Mouse (Mus musculus): ENCODE data around the gene Pde4d. TPM values are rescaled to one million over a fixed set of nuclear protein-coding genes. Genes with fewer than 3 reads are reported as not detected.

The Pde4d gene
- total RNA-seq, 2 experiments from 2014 or later: 284 to 289 TPM

DNA sequence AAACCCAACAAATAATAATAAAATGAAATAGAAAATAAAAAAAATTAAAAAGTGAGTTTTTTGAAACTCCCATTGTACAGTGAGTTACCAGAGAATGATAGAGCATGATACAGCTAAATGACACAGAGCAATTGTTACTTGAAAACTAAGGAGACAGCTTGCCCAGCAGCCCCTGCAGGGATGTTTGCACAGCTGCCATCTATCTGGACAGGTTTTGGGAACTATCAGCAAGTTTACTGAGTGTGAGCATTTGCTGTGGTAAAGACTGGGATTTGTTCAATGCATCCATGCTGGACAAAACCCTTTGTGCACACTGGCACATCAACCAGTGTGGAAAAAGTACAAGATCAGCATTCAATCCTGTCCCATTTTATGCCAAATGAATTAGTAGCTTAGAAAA, 843.3 kb downstream of the Pde4d start:
- no peak for DNase-seq (ENCODE audit: low spot score)

DNA sequence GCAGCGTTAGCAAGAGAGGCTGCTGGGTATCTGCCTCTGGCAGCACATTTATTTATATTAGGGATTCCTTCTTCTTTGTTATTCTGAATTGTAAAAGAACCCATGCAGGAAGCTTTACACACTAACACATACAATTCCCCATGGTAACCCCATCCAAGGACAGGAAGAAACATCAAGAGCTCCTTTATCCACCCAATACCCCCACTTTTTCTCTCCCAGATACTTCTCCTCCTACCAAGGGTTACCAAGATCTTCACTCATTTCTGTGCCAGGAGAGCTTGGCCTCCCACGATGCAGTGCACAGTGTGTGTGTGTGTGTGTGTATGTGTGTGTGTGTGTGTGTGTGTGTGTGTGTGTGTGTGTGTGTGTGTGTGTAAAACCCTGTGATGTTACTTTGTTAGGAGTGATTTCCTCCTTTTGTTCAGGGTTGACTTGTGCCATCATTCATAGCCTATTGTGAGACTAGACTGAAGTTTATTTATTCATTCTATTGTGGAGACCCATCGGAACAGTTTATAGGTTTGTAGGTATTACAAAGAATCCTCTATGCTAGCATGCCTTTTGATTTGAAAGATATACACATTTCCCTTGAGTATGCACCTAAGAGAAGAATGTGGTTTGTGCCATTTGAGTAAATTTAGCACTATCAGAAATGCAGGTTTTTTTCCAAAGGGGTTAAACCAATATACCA, 846.7 kb downstream of the Pde4d start:
- no peak for DNase-seq (ENCODE audit: low spot score)

DNA sequence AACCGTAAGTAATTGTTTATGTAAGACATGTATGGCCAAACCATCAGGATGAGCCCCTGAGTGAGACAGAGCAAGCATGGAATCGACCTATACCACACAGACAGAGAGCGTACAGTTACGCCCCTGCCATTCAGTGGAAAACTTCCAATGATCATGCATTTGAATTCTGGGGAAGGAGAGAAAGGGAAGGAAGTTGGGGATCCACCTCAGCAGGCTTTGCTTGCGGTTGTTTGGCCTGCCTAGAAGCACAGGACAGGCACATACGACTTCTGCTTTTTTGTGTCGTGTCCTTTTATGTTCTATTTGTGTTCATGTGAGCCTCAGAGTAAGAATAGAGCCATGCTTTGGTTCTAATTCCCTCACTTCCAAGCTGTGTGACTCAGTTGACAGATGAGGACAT, 849.1 kb downstream of the Pde4d start:
- no peak for DNase-seq (ENCODE audit: low spot score)

DNA sequence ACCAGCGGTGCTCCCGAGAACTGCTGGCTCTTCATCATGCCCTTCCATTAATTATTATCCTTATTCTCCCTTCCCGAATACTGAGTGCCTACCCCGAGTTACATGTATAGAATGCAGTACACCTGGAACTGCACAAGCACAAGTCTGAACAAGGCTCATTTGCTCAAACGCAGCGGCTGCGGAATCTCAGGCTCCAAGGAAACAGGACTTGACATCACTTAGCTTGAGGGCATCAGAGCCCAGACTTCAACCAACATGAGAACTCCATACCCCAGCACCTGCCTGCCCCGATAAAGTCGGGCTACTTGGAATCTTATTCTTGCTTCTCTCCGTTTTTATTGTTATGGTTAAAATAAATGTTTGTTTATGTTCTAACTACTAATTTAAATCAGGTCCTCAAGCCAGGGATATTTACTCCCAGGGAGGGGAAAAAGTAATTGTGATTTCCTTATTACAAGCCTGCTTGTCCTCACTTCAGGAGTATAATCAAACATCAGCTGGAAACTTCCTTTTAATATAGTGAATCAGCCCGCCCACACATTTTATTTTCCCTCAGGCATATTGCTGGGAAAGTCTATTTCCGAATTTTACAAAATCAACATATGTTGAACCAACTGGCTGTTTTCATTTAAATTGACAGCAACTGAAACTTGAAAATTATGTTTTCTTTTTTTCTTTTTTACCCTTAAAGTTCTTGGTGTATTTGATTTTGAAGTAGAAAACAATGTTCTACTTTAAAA, 849.9 kb downstream of the Pde4d start:
- DNase-seq (ENCODE audit: low spot score): no peak

DNA sequence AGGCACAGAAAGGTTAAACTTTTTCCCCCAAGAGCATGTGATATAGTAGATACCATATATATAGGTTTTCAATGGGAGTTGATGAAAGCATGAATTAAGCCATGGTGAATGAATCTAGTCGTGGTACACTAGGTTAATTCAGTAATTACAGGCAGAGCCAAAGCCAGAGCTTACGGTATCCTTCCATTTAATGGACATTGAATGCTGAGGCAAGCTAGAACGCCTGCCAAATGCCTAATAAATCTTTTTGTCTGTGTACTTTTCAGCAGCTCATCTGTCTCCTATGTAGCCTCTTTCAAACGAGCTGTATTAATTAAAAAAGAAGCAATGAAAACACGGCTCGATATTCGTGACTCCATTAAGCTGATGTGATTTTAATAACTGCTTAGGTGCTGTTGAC, 862.8 kb downstream of the Pde4d start:
- DNase-seq (ENCODE audit: low spot score): no peak

DNA sequence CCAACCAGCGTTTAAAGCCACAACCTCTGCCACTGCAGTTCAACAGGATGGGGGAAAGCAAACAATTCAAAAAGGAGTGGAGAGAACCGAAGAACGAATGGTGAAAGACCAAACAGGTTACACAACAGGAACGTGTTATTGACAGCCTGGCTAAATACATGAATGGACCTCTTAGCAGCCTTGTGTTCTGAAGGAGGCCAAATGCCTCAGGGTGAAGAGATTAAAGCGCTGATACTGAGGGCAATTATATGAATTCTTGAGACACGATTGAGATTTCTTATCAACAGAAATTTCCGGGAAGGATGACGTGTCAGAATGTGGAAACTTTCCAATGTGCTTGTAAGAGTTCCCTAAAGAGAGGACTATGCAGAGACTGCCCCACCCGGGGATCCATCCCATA, 865.9 kb downstream of the Pde4d start:
- no peak for DNase-seq (ENCODE audit: low spot score)

DNA sequence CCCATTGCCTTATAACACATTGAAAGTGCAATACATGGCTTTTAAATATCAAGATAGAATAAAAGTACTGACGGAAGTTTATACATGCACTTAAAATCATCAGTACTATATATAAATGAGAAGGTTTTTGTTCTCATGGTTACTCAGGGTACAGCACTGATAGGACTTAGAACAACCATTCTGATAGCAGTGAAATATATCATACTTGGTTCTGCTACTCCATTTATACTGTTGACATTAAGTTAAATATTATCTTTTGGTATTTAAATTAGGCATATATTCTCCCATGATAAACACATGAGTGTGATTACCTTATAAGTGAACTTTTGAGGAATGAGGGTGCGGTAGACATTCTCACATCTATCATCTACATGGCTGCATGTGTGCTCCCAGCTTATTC, 867.9 kb downstream of the Pde4d start:
- no peak for DNase-seq (ENCODE audit: low spot score)

DNA sequence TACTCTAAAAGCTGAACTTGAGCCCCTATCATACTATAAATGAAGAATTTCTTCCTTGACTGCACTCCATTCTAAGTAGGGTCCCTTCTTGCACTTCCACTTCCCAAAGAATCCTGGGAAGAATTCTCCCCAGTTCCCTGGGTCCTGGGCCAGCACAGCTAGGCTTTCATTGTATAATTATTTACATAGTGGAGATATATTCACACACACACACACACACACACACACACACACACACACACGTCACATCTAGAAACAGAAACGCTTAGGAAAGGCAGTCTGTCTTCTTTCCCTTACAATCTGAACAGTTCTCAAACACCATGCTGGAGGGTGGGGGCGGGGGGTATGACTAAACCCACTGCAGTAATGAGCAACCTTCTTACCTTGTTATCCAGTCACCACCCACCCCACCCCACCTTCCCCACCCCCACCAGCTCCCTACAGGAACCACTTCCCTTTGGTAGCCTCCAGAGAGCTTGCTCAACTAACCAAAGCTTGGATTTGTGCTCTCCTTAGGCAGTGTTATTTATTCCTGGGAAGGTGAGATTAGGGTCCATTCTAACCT, 868.8 kb downstream of the Pde4d start:
- no peak for DNase-seq (ENCODE audit: low spot score)

DNA sequence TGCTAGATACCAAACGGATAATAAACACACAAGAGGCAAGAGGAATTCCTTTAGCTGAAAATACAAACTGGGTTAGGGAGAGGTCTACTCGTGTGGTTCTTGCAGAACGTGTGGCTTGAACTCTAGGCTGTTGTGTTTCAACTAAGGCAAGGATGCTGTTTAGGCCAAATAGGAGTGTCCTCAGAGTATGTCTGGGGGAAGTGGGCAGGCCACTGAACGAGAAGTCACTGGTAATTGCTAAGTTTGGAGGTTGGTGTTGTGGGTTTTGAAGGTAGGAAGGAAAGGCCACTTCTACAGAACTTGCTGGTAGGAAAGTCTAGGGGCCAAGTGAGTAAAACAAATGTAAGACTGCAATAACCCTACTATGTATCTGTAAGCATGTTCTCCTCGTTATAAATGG, 876.3 kb downstream of the Pde4d start:
- DNase-seq (ENCODE audit: low spot score): no peak

DNA sequence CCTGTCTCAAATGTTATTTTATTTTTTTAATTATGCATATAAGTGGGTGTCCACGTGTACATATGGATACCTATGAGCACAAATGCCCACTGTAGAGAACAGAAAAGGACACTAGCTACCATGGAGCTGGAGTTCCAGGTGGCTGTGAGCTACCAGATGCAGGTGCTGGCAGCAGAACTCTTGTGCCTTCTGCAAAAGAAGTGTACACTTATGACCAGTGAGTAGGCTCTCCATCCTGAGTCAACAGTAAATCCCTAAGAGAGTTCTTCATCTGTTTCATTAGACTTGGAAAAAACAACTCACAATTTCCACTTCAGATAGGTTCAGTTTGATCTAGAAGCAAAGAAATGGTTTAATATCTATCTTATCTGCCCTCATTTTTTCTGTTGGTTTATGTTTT, 881.8 kb downstream of the Pde4d start:
- no peak for DNase-seq (ENCODE audit: low spot score)

DNA sequence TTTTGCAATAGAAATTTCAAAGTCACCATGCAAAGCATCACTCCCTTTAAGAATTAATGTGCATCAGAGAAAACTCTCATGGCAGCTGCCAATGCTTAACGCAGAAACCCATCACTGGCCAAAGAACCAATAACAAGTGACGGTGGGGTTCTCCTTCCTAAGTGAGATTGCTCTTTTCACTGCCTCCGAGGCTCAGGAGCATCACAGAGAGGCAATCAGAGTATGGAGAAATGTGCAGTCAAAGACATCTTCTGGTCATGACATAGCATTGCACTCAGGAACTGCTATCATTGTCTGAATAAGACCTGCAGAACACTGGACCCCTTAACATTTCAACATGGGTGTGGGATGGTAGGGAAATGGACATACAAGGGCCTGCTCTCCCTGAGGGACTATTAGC, 892.2 kb downstream of the Pde4d start:
- no peak for DNase-seq (ENCODE audit: low spot score)

DNA sequence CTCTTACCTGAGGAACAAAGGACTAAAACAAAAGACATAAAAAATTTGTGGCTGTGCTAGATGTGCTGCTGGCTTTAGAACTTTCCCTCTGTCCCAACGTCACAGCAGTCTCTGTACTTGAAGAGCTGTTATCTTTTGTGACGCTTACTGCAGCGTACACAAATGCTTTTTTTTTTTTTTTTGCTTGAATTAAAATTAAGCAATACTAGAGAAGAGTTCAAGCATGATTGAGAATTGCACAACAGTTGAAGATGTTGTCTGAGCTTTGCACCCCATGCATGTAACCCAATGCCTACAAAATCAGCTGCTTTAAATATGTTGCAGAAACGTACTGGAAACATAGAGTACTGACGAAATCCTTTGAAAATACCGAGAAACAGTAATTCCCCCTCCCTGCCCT, 892.7 kb downstream of the Pde4d start:
- DNase-seq (ENCODE audit: low spot score): no peak

DNA sequence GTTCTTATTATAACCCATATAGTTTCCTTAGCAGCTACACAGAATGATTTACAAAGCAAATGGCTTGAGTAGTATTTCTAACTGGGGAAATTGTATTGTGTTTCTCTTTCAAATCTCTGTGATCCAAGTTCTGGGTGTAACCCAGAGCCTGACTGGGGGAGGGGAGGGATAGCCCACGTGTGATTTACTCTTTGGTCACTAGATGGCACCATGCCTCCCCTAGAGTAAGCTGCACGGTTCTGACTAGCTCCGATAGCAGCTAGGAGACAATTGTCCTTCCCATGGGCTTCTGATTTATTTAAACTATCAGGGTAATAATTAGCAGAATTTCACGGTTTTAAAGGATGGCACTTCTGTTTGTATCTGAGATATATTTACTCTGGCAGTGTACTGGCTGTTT, 893.8 kb downstream of the Pde4d start:
- peak; percentile 85 for DNase-seq (ENCODE audit: low spot score)

DNA sequence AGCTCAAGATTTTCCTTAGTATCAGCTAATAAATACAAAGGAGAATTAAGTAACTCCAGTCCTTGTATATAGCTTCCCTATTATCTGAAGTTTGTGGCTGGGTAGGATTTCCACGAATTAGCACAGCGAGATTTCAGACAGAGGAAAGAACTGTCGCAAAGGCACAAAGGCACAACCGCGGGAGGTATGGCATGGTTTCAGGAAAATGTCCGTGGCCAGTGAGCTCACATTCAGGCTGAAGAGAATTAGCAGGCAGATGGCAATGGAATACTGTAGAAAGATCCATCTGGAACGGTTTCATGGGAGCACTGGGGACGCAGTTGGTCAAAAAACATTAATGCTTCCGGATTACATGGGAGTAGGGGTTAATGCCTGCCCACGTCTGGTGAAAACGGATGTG, 898.0 kb downstream of the Pde4d start:
- peak; percentile 22 for DNase-seq (ENCODE audit: low spot score)

DNA sequence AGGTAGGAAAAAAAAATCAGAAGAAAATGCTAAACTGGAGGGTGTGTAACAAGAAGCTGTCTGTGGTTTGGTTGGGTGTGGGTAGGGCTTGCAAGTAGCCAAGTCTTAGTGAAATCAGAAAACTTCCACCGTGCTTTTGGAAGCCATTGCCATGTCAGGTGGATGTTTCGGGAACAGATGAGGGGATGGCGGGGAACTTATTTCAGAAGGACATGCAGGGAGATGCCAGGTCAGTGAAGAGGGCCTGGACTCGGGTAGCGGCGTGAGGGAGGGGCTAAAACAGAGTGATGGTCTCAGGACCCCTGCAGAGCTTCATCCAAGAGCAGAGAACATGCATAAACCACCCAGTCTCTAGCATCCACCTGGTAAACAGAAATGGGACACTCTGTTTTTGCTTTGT, 898.6 kb downstream of the Pde4d start:
- no peak for DNase-seq (ENCODE audit: low spot score)

DNA sequence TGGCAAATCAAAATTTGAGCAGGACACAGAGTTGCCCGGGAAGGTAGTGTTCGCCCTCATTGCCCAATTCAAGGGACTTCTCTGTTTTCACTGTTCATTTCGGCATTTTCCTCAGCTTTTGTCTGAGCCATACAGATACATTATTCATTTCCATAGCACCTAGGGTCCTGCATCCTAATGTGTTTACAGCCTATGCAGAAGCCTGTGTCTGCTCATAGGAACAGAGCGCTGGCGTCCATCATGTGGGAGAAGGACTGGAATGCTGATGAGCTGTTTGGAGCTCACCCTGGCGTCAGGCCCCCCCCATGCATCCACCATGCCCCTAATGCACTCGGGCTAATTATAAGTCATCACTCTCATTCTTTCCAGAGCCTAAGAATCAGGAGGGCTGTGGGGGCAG, 900.4 kb downstream of the Pde4d start:
- peak; percentile 27 for DNase-seq (ENCODE audit: low spot score)

DNA sequence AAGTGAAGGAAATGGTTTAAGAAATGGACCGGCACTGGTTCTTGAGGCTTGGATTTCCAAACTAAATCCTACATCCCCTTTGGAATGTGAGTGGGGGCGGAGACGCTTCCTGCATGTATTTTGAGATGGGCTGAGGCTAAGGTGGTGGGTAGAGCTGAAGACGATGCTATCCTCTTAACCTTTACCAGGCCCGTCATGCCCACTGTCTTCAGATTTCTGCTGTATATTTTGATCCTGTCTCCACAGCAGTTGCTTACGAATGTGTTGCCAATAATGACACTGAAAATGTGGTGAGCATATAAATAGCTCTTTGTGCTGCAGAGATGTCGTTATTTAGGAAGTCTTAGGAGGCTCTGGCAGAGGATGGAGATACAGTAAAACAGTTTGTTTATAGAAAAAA, 904.3 kb downstream of the Pde4d start:
- peak; percentile 69 for DNase-seq (ENCODE audit: low spot score)

DNA sequence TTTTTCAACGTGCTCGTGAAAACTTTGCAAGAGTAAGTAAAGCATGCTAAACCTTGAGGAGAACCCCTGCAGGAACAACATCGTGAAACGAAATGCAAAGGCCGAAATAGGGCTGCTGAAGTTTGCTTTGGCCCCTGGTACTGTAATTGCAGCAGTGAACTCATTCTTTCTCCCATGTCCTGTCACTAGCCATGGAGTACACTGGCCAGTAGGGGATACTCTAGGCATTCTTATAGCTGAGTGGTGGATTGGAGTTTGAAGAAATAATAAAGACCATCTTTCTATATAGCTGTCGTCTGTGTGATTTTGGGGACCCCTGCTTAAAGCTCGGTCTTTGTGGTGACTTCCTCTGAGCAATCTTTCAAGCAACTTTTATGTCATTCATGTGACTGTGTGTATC, 906.5 kb downstream of the Pde4d start:
- peak; percentile 46 for DNase-seq (ENCODE audit: low spot score)

DNA sequence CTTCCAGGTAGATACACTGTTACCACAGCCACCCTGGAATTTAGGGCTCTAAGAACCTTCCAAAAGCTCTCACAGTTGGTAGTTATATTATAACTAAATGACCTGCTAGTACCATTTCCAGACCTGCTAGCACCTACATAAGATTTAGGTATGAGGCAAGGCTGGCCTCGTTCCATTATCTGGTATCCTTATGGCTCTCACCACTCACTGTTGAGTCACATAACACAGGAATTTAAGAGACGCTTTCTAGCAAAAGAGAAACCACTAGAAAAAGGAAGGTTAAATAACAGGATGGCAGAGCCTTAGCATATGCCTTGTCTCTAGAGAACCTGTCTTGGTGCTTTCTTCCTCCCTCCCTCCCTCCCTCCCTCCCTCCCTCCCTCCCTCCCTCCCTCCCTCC, 910.2 kb downstream of the Pde4d start:
- DNase-seq (ENCODE audit: low spot score): no peak

DNA sequence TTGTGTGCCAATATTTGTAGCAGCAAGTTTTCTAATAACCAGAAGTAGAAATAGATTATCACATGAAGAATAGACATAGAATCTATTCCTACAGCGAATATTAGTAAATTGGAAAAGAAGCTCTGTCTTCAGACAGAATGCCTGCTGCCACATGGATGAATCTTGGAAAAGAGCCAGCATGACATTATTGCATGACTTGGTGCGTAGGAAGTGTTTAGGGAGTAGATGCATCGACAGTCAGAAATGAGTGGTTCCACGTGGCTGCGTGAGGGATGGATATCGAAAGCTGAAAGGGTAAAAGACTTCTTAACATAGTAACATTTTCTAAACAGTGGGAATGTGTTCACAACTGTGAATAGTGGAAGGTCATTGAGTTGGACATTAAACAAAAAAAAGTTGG, 912.6 kb downstream of the Pde4d start:
- no peak for DNase-seq (ENCODE audit: low spot score)

DNA sequence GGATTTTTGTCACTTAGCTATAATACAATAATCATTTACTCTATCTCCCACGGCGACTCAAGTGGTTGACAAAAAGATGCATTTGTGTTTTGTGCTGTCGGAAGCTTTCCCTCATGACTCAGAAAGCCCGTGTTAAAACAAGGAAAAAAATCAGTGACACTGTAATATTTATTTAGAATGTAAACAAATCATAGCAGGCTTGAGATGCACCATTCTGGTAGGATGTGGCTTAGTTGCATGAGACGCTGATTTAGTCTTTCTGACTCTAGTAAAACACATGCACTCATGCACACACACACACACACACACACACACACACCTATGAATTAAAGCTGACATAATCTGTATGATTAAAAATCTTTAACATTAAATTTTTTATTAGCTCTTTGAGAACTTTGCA, 924.7 kb downstream of the Pde4d start:
- DNase-seq (ENCODE audit: low spot score): no peak

DNA sequence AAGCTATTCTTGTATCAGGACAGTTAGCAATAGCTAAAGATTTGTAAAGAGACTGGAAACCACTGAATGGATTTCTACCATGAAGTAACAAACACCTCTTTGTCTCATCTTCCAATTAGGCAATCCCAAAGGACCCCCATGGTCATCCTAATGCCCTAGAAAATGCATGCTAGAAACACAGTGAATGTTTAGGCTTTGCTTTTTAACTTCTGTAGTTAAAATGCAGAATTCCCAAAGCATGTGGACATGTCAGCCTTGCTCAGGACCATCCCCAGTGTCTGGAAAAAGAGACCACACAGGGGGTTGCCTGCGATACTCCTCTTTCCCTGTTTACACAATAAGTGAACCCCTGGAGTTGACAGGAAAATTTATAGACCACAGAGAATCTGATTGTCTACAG, 926.9 kb downstream of the Pde4d start:
- no peak for DNase-seq (ENCODE audit: low spot score)

DNA sequence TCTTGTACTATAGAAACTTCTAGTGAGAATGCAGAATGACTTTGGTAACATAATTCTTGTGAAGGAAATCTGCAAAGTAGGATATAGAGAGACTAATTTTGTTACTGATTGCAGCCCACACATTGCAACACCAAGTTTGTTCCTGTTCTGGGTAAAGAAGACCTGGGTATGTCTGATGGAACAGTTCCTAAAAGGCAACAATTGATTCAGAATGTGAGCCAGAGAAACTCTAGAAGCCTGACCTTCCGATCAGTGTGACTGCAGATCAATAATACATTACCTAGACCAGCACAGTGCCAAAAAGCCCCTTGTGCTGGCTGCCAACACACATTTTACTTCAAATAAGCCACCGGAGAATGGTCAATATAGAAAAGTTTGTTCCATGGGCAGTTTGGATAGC, 930.4 kb downstream of the Pde4d start:
- DNase-seq (ENCODE audit: low spot score): no peak

Data from gastrocnemius, adult 18-20 months (tissue).